Mouse (Mus musculus): ENCODE measurements around the gene Mfsd4b1. TPM values are rescaled to one million over a fixed set of nuclear protein-coding genes. Genes with fewer than 3 reads are reported as not detected.

Mfsd4b1 gene
- polyA plus RNA-seq (2014; fragmentation: Nextera tagmentation; extraction: Ambion mirVana) = 0.32 and 0.48 TPM in 2 replicates

DNA sequence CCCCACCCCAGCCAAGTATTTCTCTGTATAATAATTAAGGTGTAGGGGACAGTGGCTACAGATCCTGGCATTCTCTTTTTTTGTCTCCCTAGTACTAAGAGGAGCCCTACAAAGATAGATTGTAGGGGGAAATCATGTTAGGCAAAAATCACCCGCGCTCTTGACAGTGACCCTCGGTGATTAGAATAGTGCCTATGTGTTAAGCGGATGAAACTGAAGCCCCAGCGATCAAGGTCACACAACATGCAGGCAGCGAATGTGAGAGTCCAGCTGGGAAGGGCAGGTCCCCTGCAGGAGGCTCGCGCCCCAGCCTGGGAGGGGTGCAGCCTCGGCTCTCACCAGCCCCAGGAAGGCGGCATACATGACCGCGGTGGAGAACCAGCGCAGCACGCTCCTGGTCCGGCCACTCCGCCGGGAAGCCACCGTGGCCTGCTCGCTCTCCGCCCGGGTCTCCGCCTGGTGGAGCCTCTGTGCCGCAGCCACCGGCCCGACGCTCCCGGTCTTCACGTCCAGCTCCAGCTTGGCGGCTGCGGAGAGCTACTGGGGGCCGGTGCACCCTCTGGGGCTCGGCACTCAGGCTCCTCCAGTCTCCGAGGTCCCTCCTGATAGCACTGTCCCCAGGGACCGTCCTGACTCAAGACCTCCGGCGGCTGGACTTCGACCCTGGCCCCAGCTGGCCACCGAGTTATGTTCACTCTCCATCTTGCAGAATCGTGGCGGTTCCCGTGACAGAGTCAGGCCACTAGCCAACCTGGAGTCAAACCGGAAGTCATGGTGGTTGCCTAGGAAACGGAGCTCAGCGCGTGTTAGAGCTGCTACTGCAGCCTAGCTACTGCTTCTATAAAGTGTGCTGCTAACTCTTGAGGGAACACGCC is at the start of gene Mfsd4b1:
Gene Mfsd4b1, minus strand, starts transcription at position 715 of the 875 bp plus-strand sequence.
- peak within 1 kb of the TSS; percentile 70 for H3K9ac ChIP-seq (ENCODE audit: low read depth, low read length)
- 0 out of 2 replicates have a peak, but pooled peaks cover 8% of the 10 kb centered on the region for H3K27me3 ChIP-seq (replicated peaks; ENCODE audit: control insufficient read depth, insufficient read depth, low read length)
- H3K36me3 ChIP-seq (ENCODE audit: control insufficient read depth, insufficient read depth, low read length) = no peaks in the 10 kb centered on the region
- under 1% methylated on average over 24 of the region's 46 CpGs for WGBS
- DNase-seq (ENCODE audit: low spot score) = peak; percentile 95
- no peaks in the 10 kb centered on the region for H3K9me3 ChIP-seq (ENCODE audit: control insufficient read depth, low read length)
- H3K27ac ChIP-seq (replicated peaks; ENCODE audit: low read depth, low read length) = peak within 1 kb of the TSS; percentile 33; the same call in 1 of the 2 replicates
- H3K4me1 ChIP-seq (ENCODE audit: control insufficient read depth, insufficient read depth, low read length) = peaks cover 3% of the 10 kb centered on the region; the same call in 1 of the 2 replicates
- H3K4me3 ChIP-seq (ENCODE audit: low read depth, low read length) = peak within 1 kb of the TSS; percentile 65
- peak within 1 kb of the TSS; percentile 99 for H3K4me2 ChIP-seq (ENCODE audit: low read depth, low read length)
- ATAC-seq (ENCODE audit: low read depth) = peak; percentile 96

DNA sequence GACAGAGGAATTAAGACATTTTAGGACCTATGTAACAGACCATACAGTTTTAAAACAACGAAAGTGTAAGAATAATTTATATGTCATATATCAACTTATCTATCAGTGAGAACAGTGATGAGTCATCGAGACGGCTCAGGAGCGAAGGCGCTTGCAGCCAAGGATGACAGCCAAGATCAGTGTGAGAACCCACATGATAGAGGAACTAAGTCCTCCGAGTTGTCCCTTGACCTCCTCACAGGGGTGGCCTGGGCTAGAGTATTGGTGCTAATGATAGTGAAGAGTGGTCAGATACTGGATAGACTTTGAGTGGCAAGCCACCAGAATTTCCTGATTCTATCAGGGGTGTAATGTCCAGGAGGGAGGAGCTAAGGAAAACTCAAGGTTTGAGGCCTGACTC is 48.5 kb upstream of the Mfsd4b1 start:
- Histone ChIP-seq H3K36me3 (ENCODE audit: control insufficient read depth, insufficient read depth, low read length) (no peaks in the 10 kb centered on the region), H3K4me2 (ENCODE audit: low read depth, low read length) (no peak overlapping the region), H3K9me3 (ENCODE audit: control insufficient read depth, low read length) (no peaks in the 10 kb centered on the region), H3K27ac (replicated peaks; ENCODE audit: low read depth, low read length) (no peak overlapping the region), H3K4me1 (ENCODE audit: control insufficient read depth, insufficient read depth, low read length) (peaks cover 10% of the 10 kb centered on the region), H3K9ac (ENCODE audit: low read depth, low read length) (no peak overlapping the region), H3K4me3 (ENCODE audit: low read depth, low read length) (no peak overlapping the region), H3K27me3 (replicated peaks; ENCODE audit: control insufficient read depth, insufficient read depth, low read length) (no peaks in the 10 kb centered on the region)
- WGBS = 84% methylated on average over 6 of the region's 6 CpGs
- DNase-seq (ENCODE audit: low spot score) = no peak
- no peak for ATAC-seq (ENCODE audit: low read depth)

DNA sequence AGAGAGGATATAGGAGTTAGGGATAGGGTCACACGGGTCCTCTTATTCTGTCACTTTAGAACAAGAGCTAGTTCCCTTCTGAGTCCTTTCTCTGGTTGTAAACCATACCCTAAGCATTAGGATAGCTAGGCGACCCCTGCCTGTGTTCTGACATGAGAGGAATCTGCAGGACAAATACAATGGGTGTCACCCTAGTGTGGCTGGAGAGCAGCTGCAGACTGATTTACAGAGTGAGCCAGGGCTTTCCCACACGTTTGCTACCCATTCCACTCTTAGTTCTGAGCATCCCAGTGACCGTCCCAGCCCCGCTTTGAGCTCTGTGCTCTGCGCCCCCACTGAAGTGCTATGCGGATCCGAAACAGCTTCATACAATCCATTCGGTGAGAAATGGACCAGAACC is 45.6 kb upstream of the Mfsd4b1 start:
- Histone ChIP-seq H3K4me1 (ENCODE audit: control insufficient read depth, insufficient read depth, low read length) (peaks cover 10% of the 10 kb centered on the region), H3K27ac (replicated peaks; ENCODE audit: low read depth, low read length) (no peak overlapping the region), H3K4me2 (ENCODE audit: low read depth, low read length) (no peak overlapping the region), H3K36me3 (ENCODE audit: control insufficient read depth, insufficient read depth, low read length) (no peaks in the 10 kb centered on the region), H3K9me3 (ENCODE audit: control insufficient read depth, low read length) (no peaks in the 10 kb centered on the region), H3K9ac (ENCODE audit: low read depth, low read length) (no peak overlapping the region), H3K27me3 (replicated peaks; ENCODE audit: control insufficient read depth, insufficient read depth, low read length) (no peaks in the 10 kb centered on the region), H3K4me3 (ENCODE audit: low read depth, low read length) (no peak overlapping the region)
- 74% methylated on average over 9 of the region's 9 CpGs for WGBS
- DNase-seq (ENCODE audit: low spot score) = no peak
- no peak for ATAC-seq (ENCODE audit: low read depth)

DNA sequence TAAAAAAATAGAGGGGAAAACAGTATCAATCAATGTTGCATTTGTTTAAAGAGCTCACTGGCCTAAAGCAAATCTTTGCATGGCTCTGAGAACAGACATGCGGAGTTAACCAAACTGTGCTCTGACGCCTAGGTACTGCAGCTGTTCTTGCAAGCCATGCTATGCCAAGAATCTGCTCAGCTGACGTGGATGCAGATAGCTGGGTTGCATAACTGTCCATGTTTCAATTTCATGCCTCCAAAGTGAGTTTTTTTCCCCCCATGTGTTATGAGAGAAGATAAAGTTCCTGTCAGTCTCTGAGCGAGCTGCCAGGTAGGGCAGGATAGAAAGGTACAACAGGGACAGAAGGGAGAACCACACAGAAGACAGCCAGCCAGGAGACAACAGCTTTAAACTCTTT is 44.2 kb upstream of the Mfsd4b1 start:
- DNase-seq (ENCODE audit: low spot score) = peak; percentile 79
- peak overlapping the region; percentile 44; the same call in 1 of the 2 replicates for H3K27ac ChIP-seq (replicated peaks; ENCODE audit: low read depth, low read length)

DNA sequence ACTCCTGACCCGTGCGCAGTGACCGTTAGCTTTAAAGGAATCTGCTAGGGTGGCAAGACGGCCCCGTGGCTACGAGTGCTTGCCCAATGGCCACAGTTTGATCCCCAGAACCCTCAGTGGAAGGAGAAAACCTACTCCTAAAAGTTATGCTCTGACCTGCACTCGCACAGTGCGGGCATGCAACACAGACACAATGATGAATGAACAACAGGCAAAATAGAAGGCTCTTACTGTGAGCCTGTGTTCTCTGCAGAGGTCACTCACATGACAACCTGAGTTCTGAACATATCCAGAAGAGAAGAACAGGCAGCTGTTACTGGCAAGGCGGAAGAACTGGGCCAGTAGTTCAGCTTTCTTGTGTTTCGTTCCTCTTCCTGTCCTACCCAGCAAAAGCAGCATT is 43.5 kb upstream of the Mfsd4b1 start:
- Histone ChIP-seq H3K4me3 (ENCODE audit: low read depth, low read length) (no peak overlapping the region), H3K9ac (ENCODE audit: low read depth, low read length) (no peak overlapping the region), H3K4me1 (ENCODE audit: control insufficient read depth, insufficient read depth, low read length) (peaks cover 12% of the 10 kb centered on the region), H3K4me2 (ENCODE audit: low read depth, low read length) (no peak overlapping the region), H3K27me3 (replicated peaks; ENCODE audit: control insufficient read depth, insufficient read depth, low read length) (no peaks in the 10 kb centered on the region), H3K9me3 (ENCODE audit: control insufficient read depth, low read length) (no peaks in the 10 kb centered on the region), H3K36me3 (ENCODE audit: control insufficient read depth, insufficient read depth, low read length) (no peaks in the 10 kb centered on the region), H3K27ac (replicated peaks; ENCODE audit: low read depth, low read length) (0 out of 2 replicates have a peak overlapping the region, but pooled peaks have one; percentile 44)
- ATAC-seq (ENCODE audit: low read depth) = no peak
- 69% methylated on average over 10 of the region's 10 CpGs for WGBS
- no peak for DNase-seq (ENCODE audit: low spot score)

More for the DNA sequence above, 44.2 kb upstream of the Mfsd4b1 start:
- no peak overlapping the region for H3K4me3 ChIP-seq (ENCODE audit: low read depth, low read length)
- no peaks in the 10 kb centered on the region for H3K27me3 ChIP-seq (replicated peaks; ENCODE audit: control insufficient read depth, insufficient read depth, low read length)
- no peaks in the 10 kb centered on the region for H3K36me3 ChIP-seq (ENCODE audit: control insufficient read depth, insufficient read depth, low read length)
- peaks cover 12% of the 10 kb centered on the region for H3K4me1 ChIP-seq (ENCODE audit: control insufficient read depth, insufficient read depth, low read length)
- no peak overlapping the region for H3K4me2 ChIP-seq (ENCODE audit: low read depth, low read length)
- 25% methylated on average over 4 of the region's 4 CpGs for WGBS
- H3K9me3 ChIP-seq (ENCODE audit: control insufficient read depth, low read length) = no peaks in the 10 kb centered on the region
- H3K9ac ChIP-seq (ENCODE audit: low read depth, low read length) = no peak overlapping the region
- ATAC-seq (ENCODE audit: low read depth) = peak; percentile 79; the same call in 1 of the 2 replicates

DNA sequence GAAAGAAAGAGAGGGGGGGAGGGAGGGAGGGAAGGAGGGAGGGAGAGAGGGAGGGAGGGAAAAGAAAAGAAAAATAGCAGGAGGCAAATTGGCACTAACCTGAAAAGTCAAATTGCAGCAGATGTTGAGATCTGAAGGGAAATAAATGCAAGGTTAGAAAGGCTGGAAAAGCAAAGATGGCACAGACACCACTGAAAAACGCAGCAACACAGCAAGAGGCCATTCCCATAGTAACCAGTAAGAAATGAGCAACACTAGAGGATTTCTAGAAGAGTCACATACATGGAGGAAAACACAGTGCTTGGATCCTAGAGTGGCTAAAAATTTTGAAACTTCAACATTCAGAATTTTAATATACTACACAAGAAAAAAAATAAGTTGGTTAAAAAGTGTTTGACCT is 42.5 kb upstream of the Mfsd4b1 start:
- no peak overlapping the region for H3K9ac ChIP-seq (ENCODE audit: low read depth, low read length)
- DNase-seq (ENCODE audit: low spot score) (no peak), ATAC-seq (ENCODE audit: low read depth) (no peak)
- H3K36me3 ChIP-seq (ENCODE audit: control insufficient read depth, insufficient read depth, low read length) = no peaks in the 10 kb centered on the region
- H3K27ac ChIP-seq (replicated peaks; ENCODE audit: low read depth, low read length) = no peak overlapping the region
- no peaks in the 10 kb centered on the region for H3K9me3 ChIP-seq (ENCODE audit: control insufficient read depth, low read length)
- no peak overlapping the region for H3K4me2 ChIP-seq (ENCODE audit: low read depth, low read length)
- H3K4me3 ChIP-seq (ENCODE audit: low read depth, low read length) = no peak overlapping the region
- H3K4me1 ChIP-seq (ENCODE audit: control insufficient read depth, insufficient read depth, low read length) = peaks cover 12% of the 10 kb centered on the region
- H3K27me3 ChIP-seq (replicated peaks; ENCODE audit: control insufficient read depth, insufficient read depth, low read length) = no peaks in the 10 kb centered on the region
- WGBS = 58% methylated on average over 1 of the region's 1 CpGs

DNA sequence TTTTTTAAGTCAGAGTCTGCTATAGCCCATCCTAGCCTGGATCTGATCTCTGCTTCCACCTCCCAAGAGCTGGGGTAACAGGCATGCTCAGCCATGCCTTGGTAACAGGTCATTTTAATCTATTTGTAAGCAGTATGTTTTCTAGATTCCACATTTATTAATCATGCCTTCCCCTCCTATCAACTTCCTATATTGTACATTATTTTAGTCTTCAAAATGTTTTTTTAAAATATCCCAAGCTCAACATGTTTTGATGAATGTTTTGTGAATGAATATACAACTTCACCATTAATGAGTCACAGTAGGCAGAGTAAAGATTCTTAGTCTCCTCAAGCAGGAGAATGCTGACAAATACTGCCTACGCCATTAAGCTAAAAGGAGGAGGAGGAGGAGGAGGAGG is 42.0 kb upstream of the Mfsd4b1 start:
- DNase-seq (ENCODE audit: low spot score) (no peak), ATAC-seq (ENCODE audit: low read depth) (no peak)
- peaks cover 12% of the 10 kb centered on the region for H3K4me1 ChIP-seq (ENCODE audit: control insufficient read depth, insufficient read depth, low read length)
- H3K27me3 ChIP-seq (replicated peaks; ENCODE audit: control insufficient read depth, insufficient read depth, low read length) = no peaks in the 10 kb centered on the region
- no peak overlapping the region for H3K27ac ChIP-seq (replicated peaks; ENCODE audit: low read depth, low read length)
- H3K9me3 ChIP-seq (ENCODE audit: control insufficient read depth, low read length) = no peaks in the 10 kb centered on the region
- 71% methylated on average over 1 of the region's 1 CpGs for WGBS
- H3K9ac ChIP-seq (ENCODE audit: low read depth, low read length) = no peak overlapping the region
- H3K36me3 ChIP-seq (ENCODE audit: control insufficient read depth, insufficient read depth, low read length) = no peaks in the 10 kb centered on the region
- no peak overlapping the region for H3K4me2 ChIP-seq (ENCODE audit: low read depth, low read length)
- H3K4me3 ChIP-seq (ENCODE audit: low read depth, low read length) = no peak overlapping the region

DNA sequence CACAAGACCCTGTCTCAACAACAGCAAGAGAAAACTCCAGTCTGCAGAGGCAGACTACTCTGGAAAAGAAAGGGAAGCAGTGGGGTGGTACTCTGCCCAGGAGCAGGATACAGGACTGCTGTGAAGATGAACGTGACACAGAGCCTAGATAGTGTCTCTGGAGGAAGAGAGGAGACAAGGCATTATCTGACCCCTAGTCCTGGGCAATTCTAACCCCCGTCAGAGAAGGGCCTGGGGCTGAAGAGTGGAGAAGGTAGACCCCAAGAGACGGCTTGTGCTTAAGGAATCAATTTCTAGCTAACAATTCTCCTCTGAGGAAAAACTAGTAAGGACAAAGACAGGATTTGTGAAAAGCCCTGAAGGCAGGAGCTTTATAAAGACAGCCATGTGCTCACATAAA is 40.3 kb upstream of the Mfsd4b1 start:
- Histone ChIP-seq H3K27me3 (replicated peaks; ENCODE audit: control insufficient read depth, insufficient read depth, low read length) (no peaks in the 10 kb centered on the region), H3K4me3 (ENCODE audit: low read depth, low read length) (no peak overlapping the region), H3K9me3 (ENCODE audit: control insufficient read depth, low read length) (no peaks in the 10 kb centered on the region), H3K9ac (ENCODE audit: low read depth, low read length) (no peak overlapping the region), H3K27ac (replicated peaks; ENCODE audit: low read depth, low read length) (no peak overlapping the region), H3K4me1 (ENCODE audit: control insufficient read depth, insufficient read depth, low read length) (peaks cover 12% of the 10 kb centered on the region), H3K36me3 (ENCODE audit: control insufficient read depth, insufficient read depth, low read length) (no peaks in the 10 kb centered on the region), H3K4me2 (ENCODE audit: low read depth, low read length) (no peak overlapping the region)
- ATAC-seq (ENCODE audit: low read depth) (no peak), DNase-seq (ENCODE audit: low spot score) (no peak)
- WGBS = 26% methylated on average over 3 of the region's 3 CpGs
